Mouse (Mus musculus): ENCODE data around the gene Lrrc4.

DNA sequence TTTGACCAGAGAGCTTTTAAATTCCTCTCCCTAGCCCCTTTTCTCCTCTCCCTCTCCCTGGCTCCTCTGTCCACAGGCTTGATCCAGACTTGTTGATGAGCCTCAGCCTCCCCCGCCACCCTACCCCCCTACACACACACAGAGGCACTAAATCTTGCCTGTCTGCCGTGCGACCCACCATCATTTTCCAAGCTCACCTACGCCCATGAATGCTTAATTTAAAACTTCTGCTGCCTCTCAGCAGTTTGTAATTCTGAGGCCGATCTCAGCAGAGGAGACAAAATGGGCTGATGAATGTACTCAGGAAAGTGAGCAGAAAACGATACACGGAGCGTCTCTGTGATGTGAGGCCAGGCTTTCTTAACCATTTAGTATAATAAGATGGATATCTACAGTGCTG is 23.1 kb upstream of the Lrrc4 start:
- no peak for TF ChIP-seq POLR2A (IDR thresholded peaks at IDR 0.05; ENCODE audit: extremely low read depth, insufficient read depth, low read length)
- TF ChIP-seq CTCF (IDR thresholded peaks at IDR 0.05; ENCODE audit: low read depth, low read length) = no peak

Measured in liver, adult 2 months (tissue).